Mouse (Mus musculus) midbrain, embryonic 13.5 days (tissue): ENCODE measurements around the gene Eif4g3. TPM values are rescaled to one million over a fixed set of nuclear protein-coding genes. Genes with fewer than 3 reads are reported as not detected.
"Not testable (repeated sequence)": the region's sequence is repeated elsewhere in the genome, so short reads cannot be mapped to it uniquely, and the experiment has no call there.

Experiments
- ATAC-seq: fragments of 200-750 bp; cut with Nextera tagmentation; 2 replicates; pipeline ENCODE4 v1.8.0; 2017; ENCODE audit warnings: mild to moderate bottlenecking, moderate TSS enrichment, moderate library complexity
- H3K27ac ChIP-seq: fragments of 300-500 bp; sonication (generic); 2 replicates; pipeline ENCODE4 v1.5.1; 2015; ENCODE audit warnings: inconsistent platforms, mild to moderate bottlenecking, moderate library complexity
- H3K27me3 ChIP-seq: fragments of 300-500 bp; sonication (generic); 2 replicates; pipeline ENCODE4 v1.6.1; 2015; ENCODE audit warnings: mild to moderate bottlenecking, inconsistent platforms
- H3K36me3 ChIP-seq: fragments of 300-500 bp; sonication (generic); 2 replicates; pipeline ENCODE4 v1.6.1; 2015; ENCODE audit warnings: mild to moderate bottlenecking, inconsistent platforms
- H3K4me1 ChIP-seq: fragments of 300-500 bp; sonication (generic); replicated peaks from 2 replicates; pipeline ENCODE4 v1.6.1; 2015; ENCODE audit warnings: inconsistent platforms
- H3K4me2 ChIP-seq: fragments of 300-500 bp; sonication (generic); replicated peaks from 2 replicates; pipeline ENCODE4 v1.6.1; 2015; ENCODE audit warnings: moderate library complexity, mild to moderate bottlenecking, inconsistent platforms
- H3K4me3 ChIP-seq: fragments of 300-500 bp; sonication (generic); replicated peaks from 2 replicates; pipeline ENCODE4 v1.5.1; 2015; ENCODE audit warnings: mild to moderate bottlenecking, inconsistent platforms
- H3K9ac ChIP-seq: fragments of 300-500 bp; sonication (generic); replicated peaks from 2 replicates; pipeline ENCODE4 v1.6.1; 2015; ENCODE audit warnings: mild to moderate bottlenecking, inconsistent platforms
- H3K9me3 ChIP-seq: fragments of 300-500 bp; sonication (generic); 2 replicates; pipeline ENCODE4 v1.6.1; 2016; ENCODE audit warnings: mild to moderate bottlenecking, inconsistent platforms
- WGBS: fragments of 180-500 bp; shearing (Covaris S2); methylation state at CpG from one replicate; pipeline ENCODE4 v1.1.7; 2015; 5-methylcytosine and 5-hydroxymethylcytosine counted together
- polyA plus RNA-seq: library from polyadenylated mRNA; unstranded; fragments of >200 nt; fragmentation: Nextera tagmentation; extraction: Ambion mirVana; gene quantifications from 2 replicates; pipeline ENCODE4 v1.2.1, GENCODE M21; 2015

The Eif4g3 gene
- polyA plus RNA-seq, 1 experiment from 2014 or later: 55.5 TPM

GRCm38 (mm10) chr4:138051488-138051887 lies 58.7 kb downstream of the Eif4g3 start:
- no peaks in the 10 kb centered on the region for H3K4me1 ChIP-seq
- WGBS: 94% methylated on average over 9 of the region's 9 CpGs
- H3K27ac ChIP-seq: no peak overlapping the region
- no peaks in the 10 kb centered on the region for H3K27me3 ChIP-seq
- peaks cover 32% of the 10 kb centered on the region for H3K36me3 ChIP-seq
- no peak overlapping the region for H3K4me2 ChIP-seq
- no peak overlapping the region for H3K9ac ChIP-seq
- no peaks in the 10 kb centered on the region for H3K9me3 ChIP-seq
- H3K4me3 ChIP-seq: no peak overlapping the region
- ATAC-seq: no peak

GRCm38 (mm10) chr4:138056658-138057057 lies 63.8 kb downstream of the Eif4g3 start:
- Histone ChIP-seq H3K9ac (no peak overlapping the region), H3K36me3 (peaks cover 33% of the 10 kb centered on the region), H3K27me3 (no peaks in the 10 kb centered on the region), H3K27ac (peak overlapping the region; percentile 30; the same call in 1 of the 2 replicates), H3K4me2 (no peak overlapping the region), H3K4me1 (no peaks in the 10 kb centered on the region), H3K4me3 (no peak overlapping the region), H3K9me3 (no peaks in the 10 kb centered on the region)
- no peak for ATAC-seq
- 67% methylated on average over 5 of the region's 5 CpGs for WGBS

- H3K4me1 ChIP-seq, H3K4me2 ChIP-seq, H3K27me3 ChIP-seq, H3K9ac ChIP-seq, ATAC-seq, H3K4me3 ChIP-seq, H3K9me3 ChIP-seq, H3K27ac ChIP-seq: not testable (repeated sequence)
- peaks cover 35% of the 10 kb centered on the region for H3K36me3 ChIP-seq
- 98% methylated on average over 22 of the region's 22 CpGs for WGBS
Measured at GRCm38 (mm10) chr4:138057196-138057754, 64.5 kb downstream of the Eif4g3 start.

- peaks cover 33% of the 10 kb centered on the region for H3K36me3 ChIP-seq
- H3K27ac ChIP-seq: no peak overlapping the region
- H3K4me3 ChIP-seq: no peak overlapping the region
Measured at GRCm38 (mm10) chr4:138061161-138061560, 68.3 kb downstream of the Eif4g3 start.

GRCm38 (mm10) chr4:138063372-138064265 lies 70.8 kb downstream of the Eif4g3 start:
- no peaks in the 10 kb centered on the region for H3K27me3 ChIP-seq
- no peak overlapping the region for H3K9ac ChIP-seq
- no peak overlapping the region for H3K27ac ChIP-seq
- H3K4me2 ChIP-seq: no peak overlapping the region
- peaks cover 32% of the 10 kb centered on the region for H3K36me3 ChIP-seq
- H3K9me3 ChIP-seq: no peaks in the 10 kb centered on the region
- H3K4me3 ChIP-seq: no peak overlapping the region
- no peak for ATAC-seq
- no peaks in the 10 kb centered on the region; the same call in 1 of the 2 replicates for H3K4me1 ChIP-seq
- WGBS: 81% methylated on average over 7 of the region's 7 CpGs

More at GRCm38 (mm10) chr4:138061161-138061560, 68.3 kb downstream of the Eif4g3 start:
- WGBS: 90% methylated on average over 4 of the region's 4 CpGs
- Histone ChIP-seq H3K4me1 (no peaks in the 10 kb centered on the region), H3K9ac (no peak overlapping the region), H3K9me3 (no peaks in the 10 kb centered on the region), H3K4me2 (no peak overlapping the region), H3K27me3 (no peaks in the 10 kb centered on the region)
- ATAC-seq: no peak

GRCm38 (mm10) chr4:138064882-138065592 lies 72.2 kb downstream of the Eif4g3 start:
- Histone ChIP-seq H3K4me3 (no peak overlapping the region), H3K27ac (no peak overlapping the region), H3K27me3 (no peaks in the 10 kb centered on the region), H3K36me3 (peaks cover 37% of the 10 kb centered on the region), H3K4me2 (no peak overlapping the region), H3K4me1 (no peaks in the 10 kb centered on the region; the same call in 1 of the 2 replicates), H3K9me3 (no peaks in the 10 kb centered on the region), H3K9ac (no peak overlapping the region)
- WGBS: 89% methylated on average over 11 of the region's 11 CpGs
- ATAC-seq: no peak

GRCm38 (mm10) chr4:138065593-138066169 lies 72.9 kb downstream of the Eif4g3 start:
- no peak for ATAC-seq
- no peak overlapping the region for H3K4me2 ChIP-seq
- H3K27me3 ChIP-seq: no peaks in the 10 kb centered on the region
- no peak overlapping the region for H3K9ac ChIP-seq
- H3K4me1 ChIP-seq: no peaks in the 10 kb centered on the region; the same call in 1 of the 2 replicates
- no peaks in the 10 kb centered on the region for H3K9me3 ChIP-seq
- WGBS: 92% methylated on average over 4 of the region's 4 CpGs
- no peak overlapping the region for H3K27ac ChIP-seq
- H3K4me3 ChIP-seq: no peak overlapping the region
- H3K36me3 ChIP-seq: peaks cover 38% of the 10 kb centered on the region

GRCm38 (mm10) chr4:138066421-138066820 lies 73.6 kb downstream of the Eif4g3 start:
- H3K9me3 ChIP-seq: no peaks in the 10 kb centered on the region
- 95% methylated on average over 7 of the region's 7 CpGs for WGBS
- H3K9ac ChIP-seq: no peak overlapping the region
- no peak for ATAC-seq
- no peak overlapping the region for H3K27ac ChIP-seq
- H3K4me2 ChIP-seq: no peak overlapping the region
- H3K27me3 ChIP-seq: no peaks in the 10 kb centered on the region
- peaks cover under 1% of the 10 kb centered on the region; the same call in 1 of the 2 replicates for H3K4me1 ChIP-seq
- no peak overlapping the region for H3K4me3 ChIP-seq
- H3K36me3 ChIP-seq: peaks cover 40% of the 10 kb centered on the region

- Histone ChIP-seq H3K27me3 (no peaks in the 10 kb centered on the region), H3K9me3 (no peaks in the 10 kb centered on the region), H3K4me1 (peaks cover 4% of the 10 kb centered on the region; the same call in 1 of the 2 replicates), H3K27ac (0 out of 2 replicates have a peak overlapping the region, but pooled peaks have one; percentile 25), H3K4me2 (no peak overlapping the region), H3K9ac (no peak overlapping the region), H3K36me3 (peaks cover 28% of the 10 kb centered on the region), H3K4me3 (no peak overlapping the region)
- 93% methylated on average over 3 of the region's 3 CpGs for WGBS
- ATAC-seq: no peak
Measured at GRCm38 (mm10) chr4:138067858-138068257, 75.0 kb downstream of the Eif4g3 start.

GRCm38 (mm10) chr4:138068598-138068997 lies 75.8 kb downstream of the Eif4g3 start:
- Histone ChIP-seq H3K27me3 (no peaks in the 10 kb centered on the region), H3K9ac (no peak overlapping the region), H3K4me1 (peaks cover 10% of the 10 kb centered on the region), H3K4me2 (no peak overlapping the region), H3K27ac (0 out of 2 replicates have a peak overlapping the region, but pooled peaks have one; percentile 25), H3K9me3 (no peaks in the 10 kb centered on the region), H3K36me3 (peaks cover 28% of the 10 kb centered on the region), H3K4me3 (no peak overlapping the region)
- no peak for ATAC-seq
- WGBS: 81% methylated on average over 2 of the region's 2 CpGs

- H3K36me3 ChIP-seq: peaks cover 28% of the 10 kb centered on the region
- no peak overlapping the region for H3K27ac ChIP-seq
- WGBS: 87% methylated on average over 4 of the region's 4 CpGs
- peaks cover 14% of the 10 kb centered on the region for H3K4me1 ChIP-seq
- no peaks in the 10 kb centered on the region for H3K9me3 ChIP-seq
- no peaks in the 10 kb centered on the region for H3K27me3 ChIP-seq
- ATAC-seq: no peak
- H3K9ac ChIP-seq: no peak overlapping the region
- H3K4me3 ChIP-seq: no peak overlapping the region
- H3K4me2 ChIP-seq: no peak overlapping the region
Measured at GRCm38 (mm10) chr4:138069371-138069770, 76.5 kb downstream of the Eif4g3 start.
